Mouse (Mus musculus): Measurements from ENCODE around the gene Glb1l.

GRCm38 (mm10) chr1:75214442-75214841 lies 3.8 kb upstream of the Glb1l start:
- no peak for TF ChIP-seq CTCF (IDR thresholded peaks at IDR 0.05; ENCODE audit: extremely low read depth, insufficient read depth, insufficient read length, insufficient replicate concordance)
- TF ChIP-seq POLR2A (IDR thresholded peaks at IDR 0.05; ENCODE audit: low read depth, low read length), result no peak

Data from spleen, adult 2 months (tissue).